ENCODE assay signal across 8 mouse cellular contexts in the genomic region with DNA sequence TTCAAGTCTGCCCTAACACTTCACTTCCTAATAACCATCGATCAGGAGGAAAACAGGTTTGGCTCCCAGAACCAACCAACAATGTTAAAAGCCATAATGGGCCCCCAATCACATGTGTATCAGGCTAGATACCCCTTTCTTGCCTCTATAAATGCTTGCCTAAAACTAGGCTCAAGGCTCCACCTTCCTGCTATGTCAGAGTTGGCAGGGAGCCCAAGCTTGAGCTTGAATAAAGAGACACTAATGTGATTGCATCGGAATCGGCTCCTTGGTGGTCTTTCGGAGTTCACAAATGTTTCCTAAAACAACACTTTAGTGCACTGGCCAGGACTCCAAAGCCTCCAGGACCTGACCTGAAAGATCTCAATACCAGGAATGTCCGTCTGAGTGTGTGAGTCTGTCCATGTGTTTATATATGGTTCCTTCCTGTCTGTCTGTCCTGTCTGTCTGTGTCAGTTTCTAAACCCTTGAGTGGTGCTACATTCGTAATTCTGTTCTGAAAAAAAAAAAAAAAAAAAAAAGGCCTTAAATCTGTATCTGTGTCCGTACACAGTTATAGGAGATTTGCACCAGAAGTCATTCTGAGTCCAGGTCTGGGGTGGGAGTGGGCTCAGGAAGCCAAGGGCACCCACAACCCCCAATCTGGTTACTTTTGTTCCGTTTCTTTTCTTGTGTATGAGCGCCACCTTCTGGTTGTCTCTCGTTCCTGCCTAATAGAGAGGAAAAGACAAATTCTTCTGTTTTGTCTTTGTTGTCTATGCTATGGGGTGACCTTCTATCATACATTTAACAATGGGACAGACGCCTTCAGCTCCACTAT. TPM values are rescaled to one million over a fixed set of nuclear protein-coding genes. Genes with fewer than 3 reads are reported as not detected.
DNase-seq lines count a peak whose midpoint lies in the region; ATAC-seq and TF ChIP-seq lines count a peak whose summit lies in the region.
"Had no signal": no experiment of that assay in that cellular context is flagged by ENCODE, and none has a peak within 500 bp of the region (broad histone marks: within the 10 kb centered on the region; RNA-seq: fewer than 3 reads in every experiment).

No protein-coding gene starts in this region.

- ATAC-seq in lung, embryonic 15.5 days (ENCODE audit: borderline replicate concordance, extremely low read depth, low FRiP score, low TSS enrichment), result peak; percentile 65; the same call in 1 of the 2 replicates

- peak overlapping the region in 1 of 2 experiments; percentile 35; a peak in 1 of 4 replicates for H3K4me3 ChIP-seq in ES-E14 (ENCODE audit: insufficient read depth in 1 of 2, low read depth in 1 of 2, low read length in 2 of 2, poor library complexity in 1 of 2, severe bottlenecking in 1 of 2)
- peak overlapping the region; percentile 41 for H3K4me3 ChIP-seq in embryonic facial prominence, embryonic 10.5 days
- H3K4me3 ChIP-seq in lung, embryonic 15.5 days, result peak overlapping the region; percentile 21
- H3K4me3 ChIP-seq: liver, embryonic 15.5 days had no signal

- H3K4me1 ChIP-seq in ES-E14 (ENCODE audit: control insufficient read depth in 2 of 2, insufficient read depth in 2 of 2, low read length in 2 of 2, poor library complexity in 1 of 2), result no peaks in the 10 kb centered on the region
- peaks cover 4% of the 10 kb centered on the region; the same call in 1 of the 2 replicates for H3K4me1 ChIP-seq in embryonic facial prominence, embryonic 10.5 days
- H3K4me1 ChIP-seq in lung, embryonic 15.5 days, result 0 out of 2 replicates have a peak, but pooled peaks cover 4% of the 10 kb centered on the region

- intact Hi-C loops in heart, postnatal 10 days (cut with DNase I), result no loop called here

- no peak overlapping the region for H3K27ac ChIP-seq in ES-E14 (ENCODE audit: insufficient read depth, low read depth, low read length, poor library complexity, severe bottlenecking)
- peak overlapping the region; percentile 87 for H3K27ac ChIP-seq in embryonic facial prominence, embryonic 10.5 days (replicated peaks)
- H3K27ac ChIP-seq in lung, embryonic 15.5 days, result no peak overlapping the region
- H3K27ac ChIP-seq: liver, embryonic 15.5 days had no signal

- no peaks in the 10 kb centered on the region for H3K27me3 ChIP-seq in embryonic facial prominence, embryonic 10.5 days (replicated peaks; ENCODE audit: low read depth, poor library complexity, severe bottlenecking)
- H3K27me3 ChIP-seq in lung, embryonic 15.5 days, result no peaks in the 10 kb centered on the region
- H3K27me3 ChIP-seq: liver, embryonic 15.5 days had no signal

- H3K4me2 ChIP-seq in lung, embryonic 15.5 days, result peak overlapping the region; percentile 45
- H3K4me2 ChIP-seq: liver, embryonic 15.5 days had no signal

- 40% methylated on average over 11 of the region's 11 CpGs for WGBS in embryonic facial prominence, embryonic 10.5 days
- 31% methylated on average over 11 of the region's 11 CpGs for WGBS in large intestine, adult 2 months
- WGBS in lung, embryonic 15.5 days, result 19% methylated on average over 11 of the region's 11 CpGs

- DNase-seq in ES-E14 (ENCODE audit: low read depth, low spot score), result peak; percentile 63
- DNase-seq in adrenal gland, postnatal 10 days, result peak; percentile 61
- DNase-seq in embryonic facial prominence, embryonic 10.5 days (ENCODE audit: low spot score), result peak; percentile 77
- DNase-seq in heart, postnatal 10 days, result peak; percentile 54 to 70
- DNase-seq in large intestine, adult 2 months (ENCODE audit: low read depth, low spot score), result peak; percentile 21
- peak; percentile 87 for DNase-seq in retina, postnatal 1 day

- no peaks in the 10 kb centered on the region for H3K36me3 ChIP-seq in ES-E14 (ENCODE audit: control insufficient read depth, insufficient read depth, low read length, poor library complexity, severe bottlenecking)
- H3K36me3 ChIP-seq in embryonic facial prominence, embryonic 10.5 days (replicated peaks), result no peaks in the 10 kb centered on the region
- H3K36me3 ChIP-seq in lung, embryonic 15.5 days, result no peaks in the 10 kb centered on the region
- H3K36me3 ChIP-seq: liver, embryonic 15.5 days had no signal

- in situ Hi-C loops in ES-E14 (cut with MboI; ENCODE audit: low sequenced_read_pairs in 2 of 2, unreplicated experiment in 2 of 2), result loop anchor here in 1 of 2 experiments (10.0 kb wide), 1 partner anchor 56 kb away; no protein-coding TSS in a partner anchor

- H3K9ac ChIP-seq in ES-E14 (ENCODE audit: insufficient read depth, low read depth, low read length, poor library complexity, severe bottlenecking), result no peak overlapping the region
- 0 out of 2 replicates have a peak overlapping the region, but pooled peaks have one; percentile 10 for H3K9ac ChIP-seq in lung, embryonic 15.5 days
- H3K9ac ChIP-seq: liver, embryonic 15.5 days had no signal

- H3K9me3 ChIP-seq in ES-E14 (ENCODE audit: control insufficient read depth, insufficient read depth, low read depth, low read length), result no peaks in the 10 kb centered on the region
- H3K9me3 ChIP-seq in embryonic facial prominence, embryonic 10.5 days, result no peaks in the 10 kb centered on the region
- no peaks in the 10 kb centered on the region for H3K9me3 ChIP-seq in lung, embryonic 15.5 days
- H3K9me3 ChIP-seq: liver, embryonic 15.5 days had no signal

TF ChIP-seq in ES-E14, 5 proteins besides CTCF, POLR2A, EP300 and RAD21:
- peak; percentile 50 for TF ChIP-seq ZC3H11A (IDR thresholded peaks at IDR 0.05; ENCODE audit: borderline replicate concordance, low read depth, low read length)
- TF ChIP-seq MAFK (IDR thresholded peaks at IDR 0.05; ENCODE audit: insufficient read depth, low read depth, low read length), result no peak
- TF ChIP-seq ZNF384 (IDR thresholded peaks at IDR 0.05; ENCODE audit: low read depth, low read length), result peak; percentile 89

RNA-seq across cellular contexts. Expression of a gene that starts 42.2 kb away (rescaled TPM):
- not detected in 2 replicates for total RNA-seq in ES-E14 (2012; rRNA removed)
- not detected for total RNA-seq in adrenal gland, postnatal 10 days (2021)
- not detected in 2 replicates for polyA plus RNA-seq in embryonic facial prominence, embryonic 10.5 days (2016; fragmentation: Nextera tagmentation; extraction: Ambion mirVana)
- total RNA-seq in heart, postnatal 10 days (2021), result not detected
- polyA plus RNA-seq in large intestine, adult 2 months (2012; rRNA removed), result 0.34 TPM in 1 of 2 replicates, not detected in the other
- not detected in 2 replicates for polyA plus RNA-seq in lung, embryonic 15.5 days (2015; fragmentation: Nextera tagmentation; extraction: Ambion mirVana)
- polyA plus RNA-seq: liver, embryonic 15.5 days had no signal

Comparison
In these comparisons a context has a peak if more than half of its experiments do, and no peak if none do; other contexts are left out.
1. DNase-seq: peak in every context shown above with its lines; median percentile 87 in retina, postnatal 1 day; 77 in embryonic facial prominence, embryonic 10.5 days; 63 in ES-E14; 62 in heart, postnatal 10 days; 61 in adrenal gland, postnatal 10 days; 21 in large intestine, adult 2 months.